Mouse (Mus musculus): ENCODE measurements around the gene Ksr1.

Gene Ksr1

DNA sequence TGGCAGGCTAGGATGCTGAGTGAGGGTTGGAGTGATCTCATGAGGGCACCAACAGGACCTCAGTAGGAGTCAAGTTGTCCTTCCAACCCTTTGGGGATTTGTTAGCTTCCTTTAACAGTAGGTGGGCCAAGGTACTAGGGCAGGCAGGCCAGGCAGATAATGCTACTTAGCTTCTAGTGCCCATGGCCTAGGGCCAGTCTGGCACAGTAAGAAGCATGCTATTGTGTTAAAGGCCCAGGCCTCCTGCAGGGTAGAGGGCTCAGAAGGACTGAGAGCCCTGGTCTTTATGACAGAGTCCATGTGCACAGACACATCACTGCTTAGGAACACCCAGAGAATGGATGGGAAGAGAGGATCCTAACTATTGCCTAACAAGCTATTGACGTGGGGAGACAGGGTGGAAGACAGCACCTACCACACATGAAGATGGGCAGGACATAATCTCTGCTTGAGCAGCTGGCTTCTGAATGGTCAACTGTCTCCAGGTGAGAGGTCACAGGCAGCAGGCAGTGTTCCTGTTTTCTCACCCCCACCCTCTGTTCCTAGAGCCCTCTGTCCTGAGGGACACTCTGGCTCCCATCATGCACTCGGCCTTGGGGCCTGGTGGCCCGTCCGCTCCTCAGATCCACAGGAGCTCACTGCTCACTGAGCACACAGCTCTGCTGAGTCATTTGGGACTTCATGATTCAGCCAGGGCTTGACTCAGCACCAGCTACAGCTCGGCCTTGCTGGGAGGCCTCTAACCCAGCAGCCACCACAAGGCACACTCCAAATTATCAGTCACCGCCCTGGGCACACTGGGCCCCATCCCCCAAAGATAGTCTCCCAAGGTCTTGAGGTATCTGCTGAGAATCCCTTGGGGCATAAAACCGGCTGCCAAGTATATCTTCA is 74.9 kb downstream of the Ksr1 start:
- DNase-seq (ENCODE audit: extremely low read depth, insufficient read length, low spot score) = peak; percentile 83

DNA sequence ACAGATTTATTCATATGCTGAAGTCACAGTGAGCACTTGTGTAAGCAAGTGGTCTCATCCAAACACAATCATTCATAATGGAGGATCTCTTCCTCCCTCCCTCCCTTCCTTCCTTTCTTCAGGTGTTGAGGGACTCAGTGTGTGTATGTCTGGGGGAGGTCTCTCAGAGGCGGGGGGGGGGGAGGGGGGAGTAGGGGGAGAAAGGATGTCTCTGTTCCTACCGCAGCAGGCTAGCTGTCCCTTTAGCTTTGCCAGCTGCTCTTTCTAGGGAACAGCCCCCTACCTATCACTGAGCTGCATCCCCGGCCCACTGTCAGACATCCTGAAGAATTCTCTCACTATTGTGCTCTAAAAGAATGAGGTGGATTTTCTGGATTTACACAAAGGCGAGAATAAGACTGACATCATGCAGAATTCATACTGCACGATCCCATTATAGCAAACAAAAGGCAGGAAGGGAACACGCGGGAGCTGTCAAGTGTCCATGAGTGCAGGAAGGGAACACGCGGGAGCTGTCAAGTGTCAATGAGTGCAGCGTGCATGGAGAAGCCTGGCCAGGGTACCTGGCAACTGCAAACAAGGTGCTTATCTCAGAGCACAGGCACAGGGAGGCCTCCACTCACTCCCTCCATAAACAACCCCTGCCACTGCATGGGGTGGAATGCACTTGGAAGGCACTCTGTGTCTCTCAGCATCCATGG is 76.6 kb downstream of the Ksr1 start:
- no peak for DNase-seq (ENCODE audit: extremely low read depth, insufficient read length, low spot score)

DNA sequence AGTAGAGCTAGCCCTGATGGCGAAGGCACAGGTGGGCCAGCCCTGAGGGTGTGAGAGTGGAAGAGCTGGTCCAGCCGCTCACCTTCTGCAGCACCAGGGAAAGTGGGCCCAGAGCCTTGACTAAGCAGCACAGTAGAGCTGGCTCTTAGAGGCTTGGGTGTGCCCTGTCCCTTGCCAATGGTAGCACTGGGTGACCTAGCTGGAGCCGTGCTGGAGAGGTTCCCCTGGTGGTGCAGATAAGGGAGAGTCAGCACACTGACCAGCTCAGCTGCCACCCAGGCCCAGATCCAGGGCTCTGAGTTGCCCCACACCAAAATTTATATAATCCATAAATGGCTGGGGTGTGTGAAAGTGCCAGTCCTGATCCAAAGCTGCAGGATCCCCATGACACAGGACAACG is 79.0 kb downstream of the Ksr1 start:
- DNase-seq (ENCODE audit: extremely low read depth, insufficient read length, low spot score) = no peak

- DNase-seq (ENCODE audit: extremely low read depth, insufficient read length, low spot score) = no peak
These were observed 80.0 kb downstream of the Ksr1 start for GRCm38 (mm10) chr11:79066191-79066530.

DNA sequence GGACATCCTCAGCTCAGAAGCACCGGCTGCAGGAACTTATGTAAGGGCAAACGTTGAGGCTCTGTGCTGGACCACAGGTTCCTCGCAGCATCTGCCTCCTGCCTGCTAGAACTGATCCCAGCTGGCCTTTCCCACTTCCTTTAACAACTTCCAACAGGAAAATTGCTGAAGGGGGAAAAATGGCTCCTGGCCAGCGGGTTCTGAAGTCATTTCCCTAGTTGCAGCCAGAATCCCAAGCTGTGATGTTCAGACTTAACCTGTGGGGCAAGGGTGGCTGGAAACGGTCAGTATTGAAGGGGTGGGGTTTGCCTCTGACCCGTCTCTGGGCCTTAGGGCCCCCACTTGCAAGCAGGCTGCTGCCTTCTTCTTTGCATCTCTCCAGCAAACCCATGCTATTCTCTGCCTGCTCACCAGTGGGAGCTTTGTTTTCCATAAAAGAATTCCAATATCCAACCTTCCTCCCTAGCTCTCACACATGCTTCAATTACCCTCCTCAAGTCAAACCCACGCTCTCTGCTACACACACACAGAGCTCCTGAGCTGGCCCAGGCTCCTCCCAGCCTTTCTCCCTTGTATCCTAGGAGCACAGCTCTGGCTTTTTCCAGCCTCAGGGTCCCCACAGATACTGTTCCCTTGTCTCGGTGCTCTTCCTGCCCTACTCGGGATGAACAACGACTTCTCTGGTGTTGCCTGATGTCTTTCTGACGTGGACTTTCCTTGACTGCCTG is 80.6 kb downstream of the Ksr1 start:
- no peak for DNase-seq (ENCODE audit: extremely low read depth, insufficient read length, low spot score)

GRCm38 (mm10) chr11:79064311-79064710 is 81.9 kb downstream of the Ksr1 start:
- no peak for DNase-seq (ENCODE audit: extremely low read depth, insufficient read length, low spot score)

DNA sequence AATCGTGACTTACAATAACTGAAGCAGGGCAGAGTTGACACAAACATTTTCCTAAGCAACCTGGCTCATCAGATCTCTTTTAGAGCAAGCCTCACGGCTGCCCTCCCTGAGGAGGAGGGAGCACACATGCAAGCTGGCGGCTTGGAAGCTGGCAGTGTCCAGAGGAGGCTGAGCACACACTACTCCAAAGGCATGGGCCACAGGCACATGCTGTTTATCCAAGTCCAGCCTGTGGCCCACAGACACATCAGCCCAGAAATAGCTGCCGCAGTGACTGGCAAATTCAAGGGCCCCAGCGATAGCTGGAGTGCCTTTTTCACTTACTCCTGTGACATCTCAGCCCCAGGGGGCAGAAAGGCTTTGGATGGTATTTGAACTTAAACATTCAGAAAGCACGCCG is 82.6 kb downstream of the Ksr1 start:
- no peak for DNase-seq (ENCODE audit: extremely low read depth, insufficient read length, low spot score)

DNA sequence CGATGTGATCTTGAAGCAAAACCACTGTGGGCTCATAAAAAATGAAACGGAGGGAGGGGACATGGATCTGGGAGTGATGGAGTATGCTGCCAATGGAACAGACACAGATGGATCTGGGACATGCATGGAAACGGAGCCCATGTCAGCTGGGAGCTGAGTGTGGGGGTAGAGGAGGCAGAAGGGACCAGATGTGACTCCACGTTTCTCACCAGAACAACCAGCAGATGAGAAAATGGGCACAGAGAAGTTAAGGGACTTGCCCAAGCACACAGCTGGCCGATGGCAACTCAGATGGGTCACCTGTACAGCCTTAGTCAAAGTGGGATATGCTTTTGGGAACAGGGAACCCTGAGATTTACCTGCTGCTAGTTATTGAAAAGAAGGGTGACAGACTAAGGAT is 83.3 kb downstream of the Ksr1 start:
- no peak for DNase-seq (ENCODE audit: extremely low read depth, insufficient read length, low spot score)

DNA sequence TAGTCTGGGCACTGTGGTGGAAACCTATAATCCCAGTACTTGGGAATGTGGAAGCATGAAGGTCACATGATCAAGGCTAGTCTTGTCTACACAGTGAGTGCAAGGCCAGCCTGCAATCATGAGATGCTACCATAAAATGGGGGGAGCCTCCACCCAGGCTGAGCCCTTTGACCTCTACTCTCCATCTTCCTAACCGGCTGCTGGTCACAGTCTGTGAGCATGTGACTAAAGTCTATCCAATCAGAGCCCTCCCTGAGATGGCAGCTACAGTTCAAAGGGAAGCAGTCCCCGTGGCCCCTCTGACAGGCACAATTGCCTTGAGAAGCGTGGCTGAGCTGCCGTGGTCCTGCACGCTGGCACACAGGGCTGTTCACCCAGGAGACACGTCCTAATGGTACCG is 84.4 kb downstream of the Ksr1 start:
- no peak for DNase-seq (ENCODE audit: extremely low read depth, insufficient read length, low spot score)

GRCm38 (mm10) chr11:79059850-79060249 is 86.4 kb downstream of the Ksr1 start:
- DNase-seq (ENCODE audit: extremely low read depth, insufficient read length, low spot score) = no peak

DNA sequence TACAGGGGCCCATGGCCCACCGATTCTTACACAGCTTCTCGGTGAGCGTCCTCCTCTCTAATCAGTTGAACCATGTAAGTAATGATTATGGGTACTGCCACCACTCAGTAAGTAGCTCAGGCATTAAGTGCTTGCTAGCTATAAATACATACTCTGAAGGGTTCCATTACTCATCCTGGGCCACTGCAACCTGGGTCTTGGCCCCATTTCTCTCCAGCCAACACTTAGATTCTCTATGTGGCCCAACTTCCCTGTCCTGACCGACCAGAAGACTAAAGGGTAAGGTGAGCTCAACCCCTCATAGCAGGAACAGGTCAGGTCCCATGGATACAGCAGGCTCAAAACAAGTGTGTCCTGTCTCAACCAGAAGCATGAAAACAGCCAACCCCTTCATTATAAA is 87.1 kb downstream of the Ksr1 start:
- no peak for DNase-seq (ENCODE audit: extremely low read depth, insufficient read length, low spot score)

DNA sequence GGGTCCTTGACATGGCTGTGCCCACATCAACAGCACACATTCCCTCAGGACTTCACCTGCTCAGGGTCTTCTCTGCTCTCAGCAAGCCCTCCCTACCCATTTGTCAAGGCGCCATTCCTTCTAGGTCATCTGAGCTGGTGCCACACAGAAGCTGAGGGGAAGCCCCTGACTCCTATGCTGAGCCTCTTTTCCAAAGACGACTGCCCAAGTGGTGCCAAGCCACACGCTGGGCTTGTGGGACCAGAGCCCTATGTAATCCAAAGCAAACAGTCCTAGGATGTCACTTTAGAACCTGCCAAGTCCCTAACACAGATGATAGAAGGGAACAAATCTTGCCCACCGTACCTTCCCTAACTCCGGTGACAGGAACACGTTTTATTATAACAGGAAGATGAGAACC is 87.6 kb downstream of the Ksr1 start:
- DNase-seq (ENCODE audit: extremely low read depth, insufficient read length, low spot score) = no peak

- no peak for DNase-seq (ENCODE audit: extremely low read depth, insufficient read length, low spot score)
These were observed 88.4 kb downstream of the Ksr1 start for GRCm38 (mm10) chr11:79057809-79058208.

DNA sequence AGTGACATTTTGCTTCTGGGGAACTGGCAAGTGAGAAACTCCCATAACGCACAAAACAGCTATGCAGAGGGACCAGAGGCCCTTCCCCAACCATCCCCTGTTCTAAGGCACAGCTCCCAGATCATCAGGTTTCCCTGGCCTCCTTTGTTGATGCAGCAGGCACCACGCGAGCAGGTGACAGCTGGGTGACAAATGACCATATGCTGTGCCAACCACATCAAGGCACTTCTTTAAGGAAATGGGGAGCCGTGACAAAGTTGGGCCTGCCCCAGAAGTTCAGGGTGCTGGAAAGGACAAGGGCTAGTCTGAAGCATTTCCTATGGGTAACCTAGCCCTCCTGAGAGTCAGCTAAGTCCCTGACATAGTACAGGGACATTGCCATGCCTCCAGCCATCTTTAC is 89.3 kb downstream of the Ksr1 start:
- no peak for DNase-seq (ENCODE audit: extremely low read depth, insufficient read length, low spot score)

- no peak for DNase-seq (ENCODE audit: extremely low read depth, insufficient read length, low spot score)
These were observed 90.2 kb downstream of the Ksr1 start for GRCm38 (mm10) chr11:79056027-79056426.

DNA sequence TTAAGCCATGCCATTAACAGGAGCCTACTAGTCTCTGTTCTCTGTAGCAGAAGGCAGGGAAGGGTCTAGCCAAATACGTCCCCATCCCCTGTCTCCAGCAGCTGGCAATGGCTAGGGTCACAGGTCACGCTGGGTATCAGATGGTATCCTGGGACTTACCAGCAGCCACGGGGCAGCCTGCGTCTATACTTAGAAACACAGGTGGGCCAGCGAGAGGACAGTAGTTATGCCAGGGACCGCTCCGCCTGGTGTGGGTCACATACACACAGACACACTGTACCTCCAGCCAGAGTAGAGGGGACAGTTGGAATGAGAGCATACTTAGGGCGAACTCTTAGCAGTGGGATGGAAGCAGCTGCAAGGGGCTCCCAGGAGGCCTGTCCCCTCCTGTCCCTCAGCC is 91.0 kb downstream of the Ksr1 start:
- DNase-seq (ENCODE audit: extremely low read depth, insufficient read length, low spot score) = no peak

DNA sequence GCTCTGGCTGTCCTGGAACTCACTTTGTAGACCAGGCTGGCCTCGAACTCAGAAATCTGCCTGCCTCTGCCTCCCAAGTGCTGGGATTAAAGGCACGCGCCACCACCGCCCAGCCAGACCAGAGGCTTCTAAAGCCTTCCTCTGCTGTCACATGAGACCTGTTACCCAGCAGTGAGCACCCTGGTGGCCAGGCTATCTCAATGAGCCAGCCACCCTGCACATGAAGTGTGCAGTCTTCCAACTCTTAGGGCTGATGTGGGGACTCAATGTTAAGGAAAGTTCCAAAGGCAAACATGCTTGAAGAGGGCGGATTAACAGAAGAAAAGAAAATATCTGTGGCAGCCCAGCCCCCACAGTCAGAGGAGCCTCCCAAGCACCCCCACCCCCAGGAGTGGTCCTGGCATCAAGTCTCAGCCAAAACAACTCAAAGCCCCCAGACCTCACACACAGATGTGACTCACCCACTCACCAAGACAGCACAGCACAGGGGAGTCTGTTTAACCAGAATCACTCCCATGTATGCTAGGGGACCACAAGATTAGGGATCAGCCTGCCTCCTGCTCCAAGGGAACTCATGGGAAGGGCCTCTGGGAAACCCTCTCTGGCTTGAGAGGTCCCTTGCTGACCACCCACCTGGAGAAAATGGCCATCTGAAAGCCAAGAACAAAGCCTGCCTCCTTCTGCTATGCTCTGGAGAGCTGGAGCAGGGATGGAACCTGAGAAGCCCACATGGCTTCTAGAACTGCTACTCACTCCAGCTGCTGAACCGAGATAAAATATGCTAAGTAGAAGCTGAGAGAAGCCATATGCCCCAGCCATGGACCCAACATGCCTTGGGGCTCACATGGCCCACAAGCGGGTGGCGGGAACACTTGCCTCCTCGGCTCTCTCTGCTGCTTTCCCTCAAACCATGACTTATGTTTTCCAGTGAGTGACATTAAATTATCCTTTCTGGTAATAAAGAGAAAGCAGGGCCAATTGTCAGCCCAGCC is 91.8 kb downstream of the Ksr1 start:
- DNase-seq (ENCODE audit: extremely low read depth, insufficient read length, low spot score) = no peak

- no peak for DNase-seq (ENCODE audit: extremely low read depth, insufficient read length, low spot score)
These were observed 92.8 kb downstream of the Ksr1 start for GRCm38 (mm10) chr11:79053437-79053836.

DNA sequence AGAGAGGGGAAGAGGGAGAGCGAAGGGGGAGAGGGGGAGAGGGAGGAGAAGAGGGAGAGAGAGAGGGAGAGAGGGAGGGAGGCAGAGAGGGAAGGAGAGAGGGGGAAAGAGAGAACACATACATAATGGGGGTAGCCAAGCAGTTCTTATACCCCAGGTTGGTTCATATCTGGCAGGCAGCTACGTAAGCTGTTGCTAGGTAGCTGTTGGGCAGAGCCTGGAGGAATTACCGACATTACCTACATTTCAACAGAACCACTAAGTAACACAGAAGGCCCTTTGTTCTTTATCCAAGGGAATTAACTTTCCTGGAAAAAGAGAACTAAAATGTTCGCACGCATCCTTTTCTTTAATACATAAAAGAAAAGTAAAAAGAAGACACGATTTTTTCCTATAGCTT is 93.4 kb downstream of the Ksr1 start:
- no peak for DNase-seq (ENCODE audit: extremely low read depth, insufficient read length, low spot score)

GRCm38 (mm10) chr11:79051522-79051921 is 94.7 kb downstream of the Ksr1 start:
- DNase-seq (ENCODE audit: extremely low read depth, insufficient read length, low spot score) = no peak

Data from 3134 (cell line).